Mouse (Mus musculus): ENCODE results near the gene Abca12. TPM values are rescaled to one million over a fixed set of nuclear protein-coding genes. Genes with fewer than 3 reads are reported as not detected.

Gene Abca12
- total and polyA plus RNA-seq, 3 experiments, result 0.04 to 0.16 (median 0.08) TPM

- Histone ChIP-seq H3K9me3 (replicated peaks; ENCODE audit: low read length) (no peaks in the 10 kb centered on the region), H3K79me2 (replicated peaks; ENCODE audit: control insufficient read depth, extremely low read depth, insufficient read depth, poor library complexity, severe bottlenecking) (no peaks in the 10 kb centered on the region), H3K27ac (ENCODE audit: insufficient read depth, low read depth) (no peak overlapping the region), H3K36me3 (replicated peaks in 1 of 2; ENCODE audit: control insufficient read depth in 1 of 2, insufficient read depth in 1 of 2, low read length in 1 of 2) (no peaks in the 10 kb centered on the region), H3K9ac (ENCODE audit: insufficient read depth, low read depth) (no peak overlapping the region), H3K4me1 (ENCODE audit: control insufficient read depth in 1 of 2, insufficient read depth in 2 of 2) (0 out of 4 replicates have a peak, but pooled peaks cover 0 to 2% of the 10 kb centered on the region in 2 experiments), H3K27me3 (replicated peaks) (no peaks in the 10 kb centered on the region), H3K4me2 (ENCODE audit: insufficient read depth, low read depth, poor library complexity, severe bottlenecking) (no peak overlapping the region), H3K4me3 (replicated peaks in 1 of 3; ENCODE audit: low read depth in 2 of 3, low read length in 2 of 3, poor library complexity in 1 of 3) (no peak overlapping the region)
- in situ Hi-C loops (cut with MboI; ENCODE audit: low pct_ligation_motif_present, low pct_unique_long_range_greater_than_20kb, low sequenced_read_pairs) (no loop called here), dilution Hi-C loops (cut with MboI; ENCODE audit: extremely low pct_ligation_motif_present, extremely low pct_unique_long_range_greater_than_20kb, low sequenced_read_pairs) (no loop called here)
- TF ChIP-seq TCF12 (IDR thresholded peaks at IDR 0.05; ENCODE audit: low read depth, low read length), result no peak
- no peak for TF ChIP-seq SIN3A (IDR thresholded peaks at IDR 0.05; ENCODE audit: low read length)
- TF ChIP-seq IRF4 (IDR thresholded peaks at IDR 0.05; ENCODE audit: low read depth, low read length), result no peak
- TF ChIP-seq MYC (IDR thresholded peaks at IDR 0.05; ENCODE audit: low read depth, low read length), result no peak
- TF ChIP-seq ZKSCAN1 (IDR thresholded peaks at IDR 0.05; ENCODE audit: borderline replicate concordance, low read depth, low read length), result no peak
- TF ChIP-seq POLR2A (IDR thresholded peaks at IDR 0.05; ENCODE audit: low read depth, low read length), result no peak
- TF ChIP-seq KAT2A (IDR thresholded peaks at IDR 0.05; ENCODE audit: insufficient replicate concordance, low read length), result no peak
- TF ChIP-seq GABPA (IDR thresholded peaks at IDR 0.05; ENCODE audit: insufficient replicate concordance, low read depth, low read length), result no peak
- no peak for DNase-seq (ENCODE audit: extremely low read depth)
Observed at GRCm38 (mm10) chr1:71367770-71368169, 46.9 kb downstream of the Abca12 start.

GRCm38 (mm10) chr1:71342861-71343554, 71.7 kb downstream of the Abca12 start:
- Histone ChIP-seq H3K27me3 (replicated peaks) (no peaks in the 10 kb centered on the region), H3K36me3 (replicated peaks in 1 of 2; ENCODE audit: control insufficient read depth in 1 of 2, insufficient read depth in 1 of 2, low read length in 1 of 2) (no peaks in the 10 kb centered on the region), H3K79me2 (replicated peaks; ENCODE audit: control insufficient read depth, extremely low read depth, insufficient read depth, poor library complexity, severe bottlenecking) (no peaks in the 10 kb centered on the region), H3K4me1 (ENCODE audit: control insufficient read depth in 1 of 2, insufficient read depth in 2 of 2) (peaks cover 0 to 5% of the 10 kb centered on the region in 2 experiments; a peak in 2 of 4 replicates), H3K27ac (ENCODE audit: insufficient read depth, low read depth) (no peak overlapping the region), H3K4me3 (replicated peaks in 1 of 3; ENCODE audit: low read depth in 2 of 3, low read length in 2 of 3, poor library complexity in 1 of 3) (no peak overlapping the region), H3K9ac (ENCODE audit: insufficient read depth, low read depth) (no peak overlapping the region), H3K9me3 (replicated peaks; ENCODE audit: low read length) (no peaks in the 10 kb centered on the region), H3K4me2 (ENCODE audit: insufficient read depth, low read depth, poor library complexity, severe bottlenecking) (no peak overlapping the region)
- TF ChIP-seq CHD1 (IDR thresholded peaks at IDR 0.05; ENCODE audit: low read depth, low read length) (no peak), MAZ (IDR thresholded peaks at IDR 0.05; ENCODE audit: low read depth, low read length) (no peak), TBP (conservative IDR thresholded peaks at IDR 0.05; ENCODE audit: low read depth, low read length) (no peak), JUN (IDR thresholded peaks at IDR 0.05; ENCODE audit: insufficient read depth, low read depth, low read length) (no peak), POLR2A (IDR thresholded peaks at IDR 0.05; ENCODE audit: low read depth, low read length) (no peak), ZMIZ1 (IDR thresholded peaks at IDR 0.05; ENCODE audit: low read depth, low read length) (no peak), PAX5 (IDR thresholded peaks at IDR 0.05; ENCODE audit: low read length) (no peak), MXI1 (IDR thresholded peaks at IDR 0.05; ENCODE audit: low read depth, low read length) (no peak), ZNF384 (IDR thresholded peaks at IDR 0.05; ENCODE audit: low read depth, low read length) (no peak), ZC3H11A (IDR thresholded peaks at IDR 0.05; ENCODE audit: low read depth, low read length) (no peak), MAFK (IDR thresholded peaks at IDR 0.05; ENCODE audit: insufficient replicate concordance, low read length) (no peak), JUND (conservative IDR thresholded peaks at IDR 0.05; ENCODE audit: low read depth, low read length) (no peak), NRF1 (IDR thresholded peaks at IDR 0.05; ENCODE audit: low read depth, low read length) (no peak), SIN3A (IDR thresholded peaks at IDR 0.05; ENCODE audit: low read length) (no peak), ZKSCAN1 (IDR thresholded peaks at IDR 0.05; ENCODE audit: borderline replicate concordance, low read depth, low read length) (no peak), UBTF (IDR thresholded peaks at IDR 0.05; ENCODE audit: low read depth, low read length) (no peak)
- in situ Hi-C loops (cut with MboI; ENCODE audit: low pct_ligation_motif_present, low pct_unique_long_range_greater_than_20kb, low sequenced_read_pairs) (no loop called here), dilution Hi-C loops (cut with MboI; ENCODE audit: extremely low pct_ligation_motif_present, extremely low pct_unique_long_range_greater_than_20kb, low sequenced_read_pairs) (no loop called here)
- no peak for DNase-seq (ENCODE audit: extremely low read depth)

All from CH12.LX (cell line).